Mouse (Mus musculus) MEL (cell line): ENCODE measurements around the gene Tmbim4. TPM values are rescaled to one million over a fixed set of nuclear protein-coding genes. Genes with fewer than 3 reads are reported as not detected.
A peak's percentile ranks its signal among the peaks of the same experiment; 100 is the strongest.

Experiments
- DNase-seq: peaks from one replicate; pipeline ENCODE4 v3.0.0; 2011; ENCODE audit warnings: low read depth, low spot score
- H3K27ac ChIP-seq: 2 replicates; pipeline ENCODE4 v1.5.1; 2012; ENCODE audit warnings: low read depth, mild to moderate bottlenecking, control low read depth, low read length, moderate library complexity; ENCODE audit not compliant: control insufficient read depth
- H3K27me3 ChIP-seq, 2 experiments: fragments of 150-350 bp in 1 of 2; sonication (generic) in 1 of 2; 2 replicates each; pipeline ENCODE4 v1.6.1; 2012; ENCODE audit warnings: low read length in 2 of 2, mild to moderate bottlenecking in 2 of 2, improper control_type of control experiment in 1 of 2, moderate library complexity in 1 of 2; ENCODE audit not compliant: insufficient read depth in 2 of 2, control insufficient read depth in 1 of 2
- H3K36me3 ChIP-seq, 2 experiments: 2 replicates each; pipeline ENCODE4 v1.6.1; 2012 to 2014; ENCODE audit warnings: low read length in 2 of 2, improper control_type of control experiment in 1 of 2, inconsistent platforms in 1 of 2, mild to moderate bottlenecking in 1 of 2; ENCODE audit not compliant: insufficient read depth in 2 of 2, control insufficient read depth in 1 of 2
- H3K4me1 ChIP-seq, 2 experiments: fragments of 150-350 bp in 1 of 2; sonication (generic) in 1 of 2; 2 replicates each; pipeline ENCODE4 v1.6.1; 2012; ENCODE audit warnings: low read length in 2 of 2, improper control_type of control experiment in 1 of 2, mild to moderate bottlenecking in 1 of 2; ENCODE audit not compliant: insufficient read depth in 2 of 2, control insufficient read depth in 1 of 2
- H3K4me3 ChIP-seq, 2 experiments: fragments of 150-350 bp in 1 of 2; sonication (generic) in 1 of 2; 2 replicates each; pipeline ENCODE4 v1.5.1; 2012; ENCODE audit warnings: low read depth in 2 of 2, low read length in 2 of 2, mild to moderate bottlenecking in 2 of 2, moderate library complexity in 2 of 2, control low read depth in 1 of 2, improper control_type of control experiment in 1 of 2; ENCODE audit not compliant: control insufficient read depth in 1 of 2, insufficient read depth in 1 of 2
- H3K79me2 ChIP-seq: 2 replicates; pipeline ENCODE4 v1.6.1; 2012; ENCODE audit warnings: mild to moderate bottlenecking, low read length, moderate library complexity; ENCODE audit not compliant: control insufficient read depth, poor library complexity, insufficient read depth
- H3K9ac ChIP-seq: 2 replicates; pipeline ENCODE4 v1.6.1; 2012; ENCODE audit warnings: low read depth, mild to moderate bottlenecking, control low read depth, low read length, moderate library complexity; ENCODE audit not compliant: control insufficient read depth, poor library complexity, severe bottlenecking
- H3K9me3 ChIP-seq: fragments of 150-350 bp; sonication (generic); replicated peaks from 2 replicates; pipeline ENCODE4 v1.6.1; 2012; ENCODE audit warnings: mild to moderate bottlenecking, low read length, improper control_type of control experiment, moderate library complexity; ENCODE audit not compliant: insufficient read depth
- CHD2 ChIP-seq: IDR thresholded peaks from 2 replicates; pipeline ENCODE4 v1.6.1; 2011; ENCODE audit warnings: low read length, improper control_type of control experiment
- CTCF ChIP-seq, 3 experiments: IDR thresholded peaks in 2 of 3; conservative IDR thresholded peaks in 1 of 3; 2 replicates each; pipeline ENCODE4 v1.5.1; 2011 to 2012; ENCODE audit warnings: low read length in 3 of 3, low read depth in 2 of 3, mild to moderate bottlenecking in 2 of 3, improper control_type of control experiment in 1 of 3, inconsistent platforms in 1 of 3, mixed read lengths in 1 of 3, moderate library complexity in 1 of 3; ENCODE audit not compliant: control insufficient read depth in 1 of 3, insufficient read depth in 1 of 3, poor library complexity in 1 of 3, severe bottlenecking in 1 of 3
- E2F4 ChIP-seq: IDR thresholded peaks from 2 replicates; pipeline ENCODE4 v1.6.1; 2011; ENCODE audit warnings: low read depth, low read length, improper control_type of control experiment, borderline replicate concordance
- EP300 ChIP-seq, 2 experiments: IDR thresholded peaks; 2 replicates each; pipeline ENCODE4 v1.6.1; 2011; ENCODE audit warnings: improper control_type of control experiment in 2 of 2, low read length in 2 of 2, low read depth in 1 of 2, mild to moderate bottlenecking in 1 of 2
- JUND ChIP-seq: IDR thresholded peaks from 2 replicates; pipeline ENCODE4 v1.6.1; 2011; ENCODE audit warnings: low read depth, mild to moderate bottlenecking, improper control_type of control experiment, low read length
- KAT2A ChIP-seq: conservative IDR thresholded peaks from 2 replicates; pipeline ENCODE4 v1.6.1; 2012; ENCODE audit warnings: low read depth, low read length, improper control_type of control experiment, inconsistent platforms
- MAFK ChIP-seq: IDR thresholded peaks from 2 replicates; pipeline ENCODE4 v1.6.1; 2011; ENCODE audit warnings: low read depth, mild to moderate bottlenecking, low read length, improper control_type of control experiment, borderline replicate concordance
- MEF2A ChIP-seq: IDR thresholded peaks from 2 replicates; pipeline ENCODE4 v1.6.1; 2014; ENCODE audit warnings: low read depth, mild to moderate bottlenecking, inconsistent platforms, low read length, improper control_type of control experiment; ENCODE audit not compliant: poor library complexity, insufficient replicate concordance, severe bottlenecking; ENCODE audit errors: extremely low read depth
- MYB ChIP-seq: IDR thresholded peaks from 2 replicates; pipeline ENCODE4 v1.6.1; 2011; ENCODE audit warnings: mild to moderate bottlenecking, low read depth, low read length, improper control_type of control experiment
- MYC ChIP-seq: IDR thresholded peaks from 2 replicates; pipeline ENCODE4 v1.6.1; 2011; ENCODE audit warnings: low read depth, mild to moderate bottlenecking, low read length, improper control_type of control experiment, moderate library complexity
- NRF1 ChIP-seq: IDR thresholded peaks from 2 replicates; pipeline ENCODE4 v1.6.1; 2014; ENCODE audit warnings: low read depth, mild to moderate bottlenecking, inconsistent platforms, low read length, improper control_type of control experiment, moderate library complexity; ENCODE audit not compliant: poor library complexity, insufficient read depth, severe bottlenecking
- POLR2AphosphoS5 ChIP-seq: IDR thresholded peaks from 2 replicates; pipeline ENCODE4 v1.6.1; 2012; ENCODE audit warnings: low read depth, borderline replicate concordance, mild to moderate bottlenecking, inconsistent platforms, low read length, moderate library complexity, mixed read lengths
- SMC3 ChIP-seq: IDR thresholded peaks from 2 replicates; pipeline ENCODE4 v1.6.1; 2011; ENCODE audit warnings: low read depth, low read length, improper control_type of control experiment
- UBTF ChIP-seq: IDR thresholded peaks from 2 replicates; pipeline ENCODE4 v1.6.1; 2012; ENCODE audit warnings: low read depth, mild to moderate bottlenecking, inconsistent platforms, low read length, improper control_type of control experiment, moderate library complexity, borderline replicate concordance; ENCODE audit not compliant: insufficient read depth
- USF1 ChIP-seq: IDR thresholded peaks from 2 replicates; pipeline ENCODE4 v1.6.1; 2014; ENCODE audit warnings: low read depth, mild to moderate bottlenecking, inconsistent platforms, low read length, improper control_type of control experiment, moderate library complexity
- ZKSCAN1 ChIP-seq: IDR thresholded peaks from 2 replicates; pipeline ENCODE4 v1.6.1; 2012; ENCODE audit warnings: low read depth, mild to moderate bottlenecking, inconsistent platforms, low read length, improper control_type of control experiment, moderate library complexity
- polyA plus RNA-seq, 2 experiments: library from polyadenylated mRNA; stranded (reverse) in 1 of 2; unstranded in 1 of 2; fragments of >175 nt in 1 of 2; fragments of >200 nt in 1 of 2; gene quantifications; 2 replicates each; pipeline versions ENCODE4 v1.2.1 to v1.2.4; 2012; ENCODE audit warnings: low replicate concordance in 2 of 2, low read depth in 1 of 2; ENCODE audit not compliant: insufficient read length in 2 of 2, insufficient read depth in 1 of 2, missing spikeins in 1 of 2
- total RNA-seq: library from RNA; depleted of rRNA; stranded (reverse); fragments of 300-350 nt; gene quantifications from 2 replicates; pipeline ENCODE4 v1.2.3, GENCODE M21; 2012

Gene Tmbim4
- total and polyA plus RNA-seq, 3 experiments: 52.5 to 80.3 TPM; not detected in 1

GRCm38 (mm10) chr10:120257231-120257630 lies 55.8 kb downstream of the Tmbim4 start (continued):
- no peak for TF ChIP-seq ZKSCAN1
- TF ChIP-seq, all 39 proteins: peak for 5

DNA sequence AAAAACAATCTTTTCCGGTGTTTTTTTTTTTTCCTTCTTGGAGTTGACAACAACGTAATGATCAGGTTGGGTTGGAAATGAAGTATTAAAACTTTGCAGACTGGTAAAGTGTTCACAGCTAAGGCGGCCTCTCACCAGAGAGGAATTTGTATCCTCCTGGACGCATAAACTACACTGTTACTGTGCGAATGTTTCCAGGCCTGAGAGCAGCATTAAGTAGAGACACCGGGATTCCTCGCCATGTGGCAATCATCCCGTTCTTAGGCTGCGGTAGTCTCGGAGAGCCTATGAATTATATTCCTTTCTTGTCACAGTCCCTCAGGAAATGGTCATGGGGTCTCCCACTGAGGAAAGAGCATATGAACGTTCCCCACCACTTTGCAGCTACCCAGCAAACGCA lies 66.4 kb downstream of the Tmbim4 start:
- no peak overlapping the region for H3K9ac ChIP-seq

GRCm38 (mm10) chr10:120269946-120270345 lies 68.6 kb downstream of the Tmbim4 start:
- Histone ChIP-seq H3K4me3 (no peak overlapping the region), H3K27me3 (no peaks in the 10 kb centered on the region; a peak in 1 of 4 replicates), H3K79me2 (no peaks in the 10 kb centered on the region), H3K36me3 (peaks cover 0 to 7% of the 10 kb centered on the region in 2 experiments; a peak in 2 of 4 replicates), H3K9me3 (no peaks in the 10 kb centered on the region), H3K4me1 (peaks cover 0 to 5% of the 10 kb centered on the region in 2 experiments; a peak in 2 of 4 replicates), H3K9ac (no peak overlapping the region), H3K27ac (no peak overlapping the region)
- no peak for TF ChIP-seq EP300 (IDR thresholded peaks at IDR 0.05; ENCODE audit: low read depth in 1 of 2, low read length in 2 of 2)
- TF ChIP-seq CTCF (IDR thresholded peaks at IDR 0.05 in 2 of 3, conservative IDR thresholded peaks at IDR 0.05 in 1 of 3; ENCODE audit: control insufficient read depth in 1 of 3, insufficient read depth in 1 of 3, low read depth in 2 of 3, low read length in 3 of 3, poor library complexity in 1 of 3, severe bottlenecking in 1 of 3): peak in 1 of 3 experiments; percentile 16; a peak in 1 of 6 replicates
- peak; percentile 24 for DNase-seq

More for the DNA sequence above, 66.4 kb downstream of the Tmbim4 start:
- Histone ChIP-seq H3K36me3 (peaks cover 0 to 7% of the 10 kb centered on the region in 2 experiments; a peak in 2 of 4 replicates), H3K4me1 (peaks cover 0 to 5% of the 10 kb centered on the region in 2 experiments; a peak in 2 of 4 replicates), H3K27me3 (peaks cover 0 to 2% of the 10 kb centered on the region in 2 experiments; a peak in 2 of 4 replicates), H3K9me3 (no peaks in the 10 kb centered on the region), H3K79me2 (no peaks in the 10 kb centered on the region), H3K4me3 (no peak overlapping the region), H3K27ac (no peak overlapping the region)
- TF ChIP-seq E2F4: no peak
- no peak for TF ChIP-seq POLR2AphosphoS5
- TF ChIP-seq UBTF: no peak
- TF ChIP-seq CHD2: no peak
- TF ChIP-seq JUND: no peak
- no peak for TF ChIP-seq MYC
- TF ChIP-seq USF1: no peak
- TF ChIP-seq MEF2A: no peak
- TF ChIP-seq MAFK: no peak
- no peak for TF ChIP-seq NRF1
- TF ChIP-seq KAT2A: no peak
- no peak for TF ChIP-seq SMC3
- TF ChIP-seq MYB: no peak
- DNase-seq: no peak
